Mouse (Mus musculus): ENCODE data around the gene Cd180. TPM values are rescaled to one million over a fixed set of nuclear protein-coding genes. Genes with fewer than 3 reads are reported as not detected.
A peak's percentile ranks its signal among the peaks of the same experiment; 100 is the strongest.

The Cd180 gene
- under 1 TPM; 0.87 to 0.98 TPM for total RNA-seq (2021)

DNA sequence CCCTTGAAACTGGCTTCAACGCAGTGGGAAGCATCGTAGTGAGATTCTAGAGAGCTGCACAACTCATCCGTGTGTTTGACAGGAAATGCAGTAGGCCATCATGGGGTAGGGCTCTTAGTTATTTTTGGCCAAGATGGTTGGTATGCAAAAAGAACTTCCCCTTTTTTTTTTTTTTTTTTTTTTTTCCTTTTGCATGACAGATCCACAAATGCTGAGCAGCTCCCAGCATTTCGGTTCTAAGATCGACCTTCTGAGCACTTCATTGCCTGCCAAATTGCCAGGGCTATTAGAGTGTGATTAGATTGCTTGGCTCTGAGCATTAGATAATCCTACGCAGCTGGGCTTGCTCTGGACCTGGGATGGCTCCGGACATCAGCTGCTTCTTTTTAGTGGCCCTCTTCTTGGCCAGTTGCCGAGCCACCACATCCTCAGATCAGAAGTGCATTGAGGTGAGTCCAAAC, at the start of gene Cd180:
Gene Cd180 (plus strand): TSS at position 218 of the 461 bp plus-strand sequence.
- DNase-seq = peak in 1 of 2 experiments; percentile 27
- intact Hi-C loops (cut with DNase I) = no loop called here

DNA sequence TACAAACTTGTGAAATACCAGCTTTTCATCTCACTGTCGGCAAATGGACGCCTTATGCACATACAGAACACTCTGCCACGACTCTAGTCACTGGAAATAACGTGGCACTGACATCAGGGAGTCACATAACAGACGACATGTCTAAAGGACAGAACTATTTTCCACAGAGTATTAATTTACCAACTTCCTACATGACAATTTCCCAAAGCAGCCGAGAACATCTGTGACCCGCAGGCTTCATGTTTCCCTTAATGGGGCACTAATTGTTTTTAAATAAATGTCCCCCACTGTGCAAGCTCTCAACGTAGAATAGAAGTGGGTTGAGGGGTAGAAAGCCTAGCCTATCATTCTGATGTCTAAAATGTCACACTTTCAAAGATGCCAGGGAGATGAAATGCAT, 49.0 kb upstream of the Cd180 start:
- no peak for DNase-seq
- intact Hi-C loops (cut with DNase I) = loop anchor here (2.0 to 10.0 kb wide), 4 partner anchors 120 to 916 kb away; no protein-coding TSS in a partner anchor

GRCm38 (mm10) chr13:102644789-102645551, 48.4 kb upstream of the Cd180 start:
- DNase-seq = peak; percentile 86 to 89
- intact Hi-C loops (cut with DNase I) = loop anchor here (2.0 to 10.0 kb wide), 5 partner anchors 120 to 916 kb away; no protein-coding TSS in a partner anchor

- DNase-seq = peak; percentile 48 to 59
- intact Hi-C loops (cut with DNase I) = loop anchor here (5.0 to 10.0 kb wide), 4 partner anchors 122 to 489 kb away; no protein-coding TSS in a partner anchor
Measured at GRCm38 (mm10) chr13:102646271-102646771, 47.0 kb upstream of the Cd180 start.

DNA sequence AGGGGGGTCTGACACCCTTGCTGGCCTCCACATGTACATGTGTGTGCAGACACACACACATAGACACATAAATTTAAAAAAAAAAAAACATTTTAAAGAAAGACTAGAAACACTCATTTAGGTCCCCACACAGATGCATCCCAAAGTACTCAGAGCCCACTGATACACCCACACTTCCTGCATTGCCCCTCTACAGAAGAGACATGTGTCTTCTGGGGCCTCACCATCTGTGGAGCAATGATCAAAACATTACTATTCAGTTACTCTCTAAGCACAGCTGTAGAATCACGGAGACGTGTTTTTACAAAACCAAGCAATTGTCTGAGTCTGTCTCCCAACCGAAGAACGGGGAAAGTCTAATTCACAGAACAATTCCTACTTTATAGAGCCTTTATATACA, 45.8 kb upstream of the Cd180 start:
- intact Hi-C loops (cut with DNase I) = loop anchor here (5.0 to 10.0 kb wide), 4 partner anchors 123 to 490 kb away; no protein-coding TSS in a partner anchor
- no peak for DNase-seq

DNA sequence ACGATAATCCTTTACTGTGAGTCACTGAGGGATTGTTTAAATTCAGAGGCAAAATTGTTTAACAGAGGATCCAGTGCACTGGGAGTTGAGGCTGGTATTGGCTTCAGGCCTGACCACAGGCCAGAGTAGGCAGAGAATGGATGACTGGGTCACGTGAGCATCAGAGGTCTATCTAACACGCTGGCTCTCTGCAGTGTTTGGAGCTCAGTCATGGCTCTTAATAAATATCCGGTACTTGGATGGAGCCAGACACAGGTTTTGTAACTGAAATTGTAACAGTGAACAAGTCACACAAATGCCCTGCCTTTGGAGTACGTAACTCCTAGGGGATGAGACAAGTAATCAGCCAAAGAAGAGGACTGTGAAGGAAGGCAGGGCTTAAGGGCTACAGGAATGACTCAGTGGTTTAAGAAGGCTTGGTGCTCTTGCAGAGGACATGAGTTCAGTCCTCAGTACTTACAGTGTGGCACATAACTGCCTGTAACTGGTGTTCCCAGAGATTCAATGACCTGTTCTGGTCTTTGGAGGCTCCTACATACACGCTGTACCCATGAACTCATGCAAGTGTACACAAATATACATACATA, 41.0 kb upstream of the Cd180 start:
- intact Hi-C loops (cut with DNase I) = no loop called here
- no peak for DNase-seq

- intact Hi-C loops (cut with DNase I) = no loop called here
- DNase-seq = no peak
Measured at GRCm38 (mm10) chr13:102655071-102655570, 38.2 kb upstream of the Cd180 start.

GRCm38 (mm10) chr13:102656153-102656690, 37.1 kb upstream of the Cd180 start:
- intact Hi-C loops (cut with DNase I) = no loop called here
- DNase-seq = no peak

GRCm38 (mm10) chr13:102658223-102658839, 35.0 kb upstream of the Cd180 start:
- DNase-seq = peak; percentile 73 to 77
- intact Hi-C loops (cut with DNase I) = no loop called here

DNA sequence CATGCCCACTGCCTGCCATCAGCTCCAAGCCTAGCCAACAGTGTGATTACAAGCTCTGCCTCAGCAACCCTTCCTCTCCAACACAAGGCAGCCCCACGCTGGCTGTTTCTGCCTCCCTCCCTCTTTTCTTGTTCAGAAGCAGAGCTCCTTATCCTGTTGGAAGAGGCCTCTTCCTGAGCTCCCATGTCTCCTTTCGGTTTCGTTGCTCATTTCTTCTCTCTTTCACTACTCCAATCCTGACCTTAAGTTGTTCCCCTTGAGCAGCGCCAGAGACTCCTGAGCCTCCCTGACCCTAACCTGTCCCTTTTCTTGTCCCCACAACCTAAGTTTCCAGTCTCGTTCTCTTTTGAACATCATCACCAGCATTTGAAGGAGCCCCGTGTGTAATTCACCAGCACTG, 29.3 kb upstream of the Cd180 start:
- DNase-seq = no peak

GRCm38 (mm10) chr13:102664843-102665587, 28.3 kb upstream of the Cd180 start:
- peak; percentile 64 to 73 for DNase-seq
- intact Hi-C loops (cut with DNase I) = no loop called here

More for the DNA sequence above, 29.3 kb upstream of the Cd180 start:
- intact Hi-C loops (cut with DNase I) = no loop called here

GRCm38 (mm10) chr13:102665588-102666232, 27.6 kb upstream of the Cd180 start:
- intact Hi-C loops (cut with DNase I) = no loop called here
- no peak for DNase-seq

DNA sequence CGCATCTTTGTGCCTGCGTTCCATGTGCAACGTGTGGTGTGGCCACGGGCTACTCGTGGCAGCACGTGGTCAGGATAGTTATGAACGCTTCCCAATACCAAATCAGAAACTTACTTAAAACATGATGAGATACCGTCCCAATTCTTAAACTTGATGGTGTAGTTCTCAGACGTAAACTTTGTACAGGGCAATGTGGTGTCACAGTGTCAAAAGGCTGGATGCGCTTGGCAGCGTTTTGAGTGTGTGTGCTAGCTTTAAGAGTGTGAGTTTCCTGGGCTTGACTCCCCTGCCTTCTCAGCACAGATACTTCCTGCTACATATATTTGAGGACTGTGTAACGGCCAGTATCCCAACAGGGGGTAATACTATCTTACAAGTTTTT, 27.1 kb upstream of the Cd180 start:
- intact Hi-C loops (cut with DNase I) = no loop called here
- DNase-seq = no peak

DNA sequence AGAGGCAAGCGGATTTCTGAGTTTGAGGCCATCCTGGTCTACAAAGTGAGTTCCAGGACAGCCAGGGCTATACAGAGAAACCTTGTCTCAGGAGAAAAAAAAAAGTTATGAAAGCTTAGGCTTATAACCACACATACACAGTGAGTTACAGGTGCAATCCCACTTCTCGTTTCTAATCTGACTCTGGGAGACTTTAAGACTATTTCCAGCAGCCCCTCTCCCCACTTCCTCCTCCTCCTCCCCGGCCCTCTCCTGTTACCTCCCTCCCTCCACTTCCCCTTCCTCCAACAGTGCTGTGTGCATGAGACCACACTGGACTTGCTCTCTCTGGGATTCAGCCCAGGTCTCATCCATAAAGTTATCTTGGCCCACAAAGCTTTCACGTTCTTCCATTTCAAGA, 26.6 kb upstream of the Cd180 start:
- DNase-seq = no peak
- intact Hi-C loops (cut with DNase I) = no loop called here

DNA sequence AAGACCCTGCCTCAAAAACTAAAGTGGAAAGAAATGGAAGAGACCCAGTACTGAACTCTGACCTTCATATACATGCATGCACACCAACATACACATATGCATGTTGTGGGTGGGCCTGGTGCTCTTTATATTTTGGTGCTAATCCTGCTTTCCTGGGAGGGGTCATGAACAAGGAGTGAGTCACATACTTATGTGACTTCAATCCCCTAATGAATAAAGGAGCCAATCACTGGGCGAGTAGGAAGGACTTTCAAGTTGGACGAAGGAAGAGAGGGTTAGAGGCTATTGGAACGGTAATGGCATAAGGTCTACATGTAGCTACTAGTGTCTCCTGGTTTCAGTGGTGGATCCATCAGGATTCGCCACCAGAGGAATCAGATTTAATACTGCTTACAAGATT, 26.0 kb upstream of the Cd180 start:
- intact Hi-C loops (cut with DNase I) = no loop called here

DNA sequence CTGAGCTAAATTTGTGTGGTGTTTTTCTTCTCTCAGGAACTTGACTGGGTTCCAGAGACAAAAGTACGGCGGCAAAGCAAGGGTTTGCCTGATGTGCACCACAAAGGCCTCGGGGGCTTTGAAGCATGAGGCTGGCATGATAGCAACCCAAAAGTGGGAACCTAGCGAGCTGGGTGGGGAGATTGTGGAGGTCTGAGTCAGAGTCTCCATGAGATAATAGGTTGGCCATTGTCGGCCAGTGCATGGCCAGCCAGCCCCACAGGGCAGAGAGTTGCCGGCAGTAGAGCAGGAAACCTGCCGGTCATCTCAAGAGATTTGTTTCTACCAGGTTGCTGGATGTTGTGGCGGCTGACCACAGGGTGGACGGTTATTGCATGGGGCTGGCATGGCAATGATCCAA, 25.5 kb upstream of the Cd180 start:
- DNase-seq = no peak
- intact Hi-C loops (cut with DNase I) = no loop called here

More for the DNA sequence above, 26.0 kb upstream of the Cd180 start:
- no peak for DNase-seq

DNA sequence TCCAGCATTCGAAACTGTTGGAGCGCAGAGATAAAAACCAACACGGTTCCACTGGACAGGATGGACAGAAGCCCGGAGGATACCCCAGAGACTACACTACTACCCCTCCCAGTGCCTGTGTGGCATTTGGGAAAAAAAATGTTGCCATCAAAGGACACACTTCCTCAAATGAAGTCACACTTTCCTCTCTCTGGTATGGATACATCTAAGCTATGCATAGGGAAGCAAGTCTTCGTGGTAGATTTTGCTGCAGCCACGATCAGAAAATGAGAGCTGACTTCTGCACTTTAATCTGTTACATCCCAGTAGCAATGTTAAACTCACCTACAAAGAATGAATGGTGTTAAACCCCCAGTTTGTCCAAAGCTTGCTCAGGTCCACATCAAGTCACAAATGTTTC, 24.4 kb upstream of the Cd180 start:
- intact Hi-C loops (cut with DNase I) = no loop called here
- DNase-seq = no peak

DNA sequence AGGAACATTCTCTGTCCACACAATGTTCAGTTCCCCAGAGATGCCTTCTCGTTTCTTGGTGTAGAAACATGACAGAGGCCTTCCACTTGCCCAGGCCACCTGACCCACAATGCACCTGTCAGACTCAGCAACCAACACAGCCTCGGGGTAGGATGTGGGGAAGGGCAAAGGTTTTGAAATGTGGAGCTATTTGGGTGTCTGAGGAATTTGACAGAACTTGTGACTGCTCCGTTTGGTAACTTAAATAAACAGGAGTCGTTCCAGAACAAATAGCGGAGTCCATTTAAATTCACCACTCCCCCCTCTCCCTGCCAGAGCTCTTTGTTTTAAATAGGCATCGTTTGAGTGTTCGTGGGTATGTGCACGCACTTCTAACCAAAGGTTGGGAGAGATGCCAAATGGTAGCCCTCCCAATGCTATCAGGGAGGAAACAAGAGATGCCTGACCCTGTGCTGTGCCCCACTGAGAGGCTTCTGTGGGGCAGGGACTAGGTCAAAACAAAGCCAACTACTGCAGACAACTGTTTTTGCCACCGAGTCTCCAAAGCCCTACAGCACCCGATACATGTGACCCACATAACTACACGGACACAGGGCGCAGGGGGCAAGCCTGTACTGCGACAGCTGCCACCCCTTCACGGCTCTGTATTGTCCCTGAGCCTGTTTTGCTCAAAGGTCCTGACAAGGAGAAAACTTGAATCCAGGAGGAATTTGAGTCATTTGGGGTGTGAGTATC, 23.7 kb upstream of the Cd180 start:
- DNase-seq = no peak
- intact Hi-C loops (cut with DNase I) = no loop called here

GRCm38 (mm10) chr13:102670503-102670902, 22.9 kb upstream of the Cd180 start:
- intact Hi-C loops (cut with DNase I) = no loop called here
- no peak for DNase-seq
